Mouse (Mus musculus) cerebellum, postnatal 25 days (tissue): Measurements from ENCODE around the gene Mt1.
"Not testable (repeated sequence)": the region's sequence is repeated elsewhere in the genome, so short reads cannot be mapped to it uniquely, and the experiment has no call there.

Source experiments
- DNase-seq, 2 experiments: peaks; one replicate each; pipeline ENCODE4 v3.0.0; 2021; ENCODE audit warnings: mixed read lengths in 2 of 2

Gene Mt1

DNA sequence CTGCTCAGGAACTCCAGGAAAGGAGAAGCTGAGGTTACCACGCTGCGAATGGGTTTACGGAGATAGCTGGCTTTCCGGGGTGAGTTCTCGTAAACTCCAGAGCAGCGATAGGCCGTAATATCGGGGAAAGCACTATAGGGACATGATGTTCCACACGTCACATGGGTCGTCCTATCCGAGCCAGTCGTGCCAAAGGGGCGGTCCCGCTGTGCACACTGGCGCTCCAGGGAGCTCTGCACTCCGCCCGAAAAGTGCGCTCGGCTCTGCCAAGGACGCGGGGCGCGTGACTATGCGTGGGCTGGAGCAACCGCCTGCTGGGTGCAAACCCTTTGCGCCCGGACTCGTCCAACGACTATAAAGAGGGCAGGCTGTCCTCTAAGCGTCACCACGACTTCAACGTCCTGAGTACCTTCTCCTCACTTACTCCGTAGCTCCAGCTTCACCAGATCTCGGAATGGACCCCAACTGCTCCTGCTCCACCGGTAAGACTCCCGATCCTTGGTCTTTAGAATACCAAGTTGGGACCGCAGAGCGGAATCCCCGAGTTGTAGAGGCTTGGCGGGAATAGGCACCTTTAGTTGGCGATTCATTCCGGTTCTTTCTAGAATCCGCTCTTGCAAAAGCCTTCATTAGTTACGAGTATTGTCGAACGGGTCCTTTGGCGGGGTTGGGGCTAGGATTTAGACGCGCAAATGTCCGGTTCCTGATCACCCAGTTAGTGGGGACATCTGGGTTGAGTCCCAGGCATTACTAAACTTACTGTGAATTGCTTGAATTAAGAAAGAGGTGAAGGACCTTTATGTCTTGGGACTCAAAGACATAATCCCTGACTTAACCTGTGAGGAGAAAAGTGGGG lies at the start of gene Mt1:
Gene Mt1 (plus strand): TSS at position 226 of the 856 bp plus-strand sequence.
- peak; percentile 83 to 87 for DNase-seq

DNA sequence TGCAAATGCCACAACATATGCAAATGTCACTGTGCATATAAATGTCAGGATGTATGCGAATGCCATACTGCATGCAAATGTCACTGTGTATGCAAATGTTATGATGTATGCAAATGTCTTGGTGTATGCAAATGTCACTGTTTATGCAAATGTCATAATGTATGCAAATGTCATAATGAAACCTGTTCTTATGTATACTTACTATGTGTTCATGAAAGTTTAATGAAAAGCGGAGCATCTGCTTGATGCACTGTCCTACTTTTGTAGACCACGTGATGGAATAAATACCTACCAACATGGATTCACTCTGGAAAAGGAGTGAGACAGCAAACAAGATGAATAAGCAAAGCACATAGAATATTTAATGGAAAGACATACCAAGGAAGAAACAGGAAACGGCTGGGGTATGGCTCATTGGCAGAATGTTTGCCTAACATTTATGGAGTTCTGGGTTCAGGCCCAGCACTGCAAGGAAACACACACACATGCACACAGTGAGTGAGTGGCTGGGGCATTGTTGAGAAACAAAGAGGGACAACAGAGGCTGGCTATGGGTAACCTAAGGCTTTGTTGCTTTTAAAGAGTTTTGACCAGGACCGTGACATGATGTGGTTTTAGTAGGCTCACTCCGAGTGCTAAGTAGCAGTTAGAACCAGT lies 49.6 kb upstream of the Mt1 start:
- DNase-seq = no peak

DNA sequence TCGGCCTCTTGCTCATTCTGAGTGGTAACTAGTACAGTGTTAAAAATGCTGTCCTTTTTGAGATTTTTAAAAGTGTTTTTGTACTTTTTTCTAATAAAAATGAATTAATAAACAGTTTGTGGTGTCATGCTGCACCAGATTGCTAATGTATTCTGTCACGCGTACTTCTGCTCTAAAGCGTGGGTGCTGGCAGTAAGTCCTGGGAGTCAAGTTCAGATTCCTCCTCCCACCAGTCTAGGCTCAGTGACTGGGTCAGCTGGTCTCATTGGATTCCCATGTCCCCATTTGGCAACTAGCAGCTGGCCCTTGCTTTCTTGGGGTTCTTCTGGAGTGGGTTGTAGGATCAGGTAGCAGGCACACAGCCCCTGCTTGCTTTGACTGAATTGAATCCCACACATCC lies 48.8 kb upstream of the Mt1 start:
- no peak for DNase-seq

DNA sequence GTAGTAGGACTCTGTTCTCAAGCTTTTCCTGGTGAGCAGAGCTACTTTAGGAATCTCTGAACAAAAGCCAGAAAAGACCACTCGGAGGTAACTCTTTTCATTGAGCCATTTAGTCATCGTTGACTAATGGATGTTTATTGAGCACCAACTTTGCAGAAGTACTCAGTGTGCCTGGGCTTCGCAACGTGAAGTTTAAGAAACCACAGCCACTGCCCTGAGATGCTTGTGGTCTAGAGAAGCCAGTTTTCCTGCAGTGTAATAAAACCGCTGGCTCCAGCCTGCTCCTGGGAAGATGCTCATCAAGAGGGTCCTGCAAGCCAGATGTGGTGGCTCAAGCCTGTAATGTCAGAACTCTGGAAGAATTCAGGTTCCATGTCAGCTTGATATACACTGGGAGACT lies 46.8 kb upstream of the Mt1 start:
- DNase-seq = no peak

DNA sequence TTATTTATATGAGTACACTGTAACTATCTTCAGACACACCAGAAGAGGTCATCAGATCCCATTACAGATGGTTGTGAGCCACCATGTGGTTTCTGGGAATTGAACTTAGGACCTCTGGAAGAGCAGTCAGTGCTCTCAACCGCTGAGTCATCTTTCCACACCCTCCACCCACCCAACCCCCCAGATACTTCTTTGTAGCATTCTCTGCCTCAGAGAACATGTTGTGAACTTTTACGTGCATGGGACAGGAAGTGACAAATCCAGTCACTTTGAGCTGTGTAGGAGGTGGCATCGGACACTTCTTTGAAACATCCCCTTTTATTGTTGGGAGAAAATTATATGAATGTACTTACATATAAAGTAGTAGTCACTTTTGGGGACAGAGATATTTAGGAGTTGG lies 44.3 kb upstream of the Mt1 start:
- DNase-seq = not testable (repeated sequence)

DNA sequence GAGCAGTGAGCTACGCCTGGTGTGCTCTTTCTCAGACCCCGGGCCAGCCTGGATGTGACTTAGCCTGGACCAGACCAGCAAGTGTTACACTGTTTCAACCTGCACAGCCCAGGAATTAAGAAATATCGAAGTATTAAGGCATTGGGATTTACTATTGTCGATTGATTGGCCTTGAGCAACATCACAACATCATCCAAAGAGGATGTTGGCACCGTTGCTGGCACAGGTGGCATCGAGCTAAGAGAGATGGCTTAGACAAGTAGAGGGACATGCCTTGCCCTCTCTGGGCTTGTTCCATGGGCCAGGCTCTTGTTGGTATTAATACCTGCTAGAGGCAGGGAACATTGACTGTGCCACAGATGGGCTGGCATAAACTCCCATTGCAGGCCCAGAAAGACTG lies 43.3 kb upstream of the Mt1 start:
- DNase-seq = no peak

DNA sequence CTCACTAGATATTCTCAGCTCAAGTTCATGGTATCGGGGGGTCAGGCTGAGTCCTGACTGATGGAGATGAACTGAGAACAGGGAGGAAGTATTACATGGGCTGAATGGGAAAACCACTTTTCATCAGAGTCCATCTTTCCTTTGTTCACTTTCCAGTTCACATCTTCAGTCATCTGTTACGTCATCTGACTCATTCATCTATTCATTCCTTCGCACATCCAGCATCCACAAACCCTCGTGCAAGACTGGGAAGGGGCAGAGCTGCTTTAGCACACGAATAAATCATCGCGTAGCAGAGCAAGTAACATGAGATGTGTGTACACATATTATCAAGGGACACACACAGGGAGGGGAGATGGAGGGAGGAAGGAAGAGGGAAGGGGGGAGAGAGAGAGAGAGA lies 42.7 kb upstream of the Mt1 start:
- no peak for DNase-seq

DNA sequence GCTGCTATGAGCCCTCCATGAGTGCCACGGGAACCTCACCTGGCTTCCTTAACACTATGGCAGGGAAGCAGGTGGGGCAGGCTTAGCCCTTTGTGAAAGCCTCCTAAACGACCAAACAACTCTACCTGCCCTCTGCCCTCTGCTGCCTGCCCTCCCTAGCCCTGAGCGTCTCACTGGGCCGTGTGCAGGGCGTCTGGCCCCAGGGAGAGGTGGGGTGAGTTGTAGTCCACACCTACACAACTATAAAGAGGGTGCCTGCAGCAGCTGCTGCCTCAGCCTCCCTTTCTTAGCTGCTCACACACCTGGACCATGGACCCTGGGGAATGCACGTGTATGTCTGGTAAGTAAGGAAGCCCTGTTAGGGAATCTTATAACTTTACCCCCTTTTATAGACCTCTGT lies 41.9 kb upstream of the Mt1 start, which contains the start of gene Mt4:
Gene Mt4 (plus strand): TSS at position 265 of the 400 bp plus-strand sequence.
- DNase-seq = no peak

DNA sequence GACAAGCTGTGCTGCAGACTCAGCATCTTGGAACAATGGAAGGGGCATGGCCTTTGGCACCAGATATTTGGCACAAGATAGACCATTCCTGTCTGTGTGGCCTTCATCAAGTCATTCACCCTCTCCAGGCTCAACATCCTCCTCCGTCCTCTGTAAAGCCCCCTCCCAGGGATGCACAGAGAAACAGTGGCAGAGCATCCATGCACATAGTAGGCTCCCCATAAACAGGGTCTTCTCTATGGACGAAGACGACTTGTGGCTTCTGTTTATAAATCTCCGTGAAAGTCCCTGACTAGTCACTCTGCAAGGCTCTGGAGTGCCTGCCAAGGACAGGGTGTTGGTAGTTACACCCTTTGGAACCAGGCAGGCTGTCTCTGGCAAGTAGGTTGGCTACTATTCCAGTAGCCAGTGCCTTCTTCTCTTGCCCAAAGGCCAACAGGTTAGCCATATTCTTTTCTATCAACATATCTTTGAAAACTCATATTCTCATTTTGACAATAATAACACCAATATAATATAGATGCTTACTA lies 38.6 kb upstream of the Mt1 start:
- no peak for DNase-seq

DNA sequence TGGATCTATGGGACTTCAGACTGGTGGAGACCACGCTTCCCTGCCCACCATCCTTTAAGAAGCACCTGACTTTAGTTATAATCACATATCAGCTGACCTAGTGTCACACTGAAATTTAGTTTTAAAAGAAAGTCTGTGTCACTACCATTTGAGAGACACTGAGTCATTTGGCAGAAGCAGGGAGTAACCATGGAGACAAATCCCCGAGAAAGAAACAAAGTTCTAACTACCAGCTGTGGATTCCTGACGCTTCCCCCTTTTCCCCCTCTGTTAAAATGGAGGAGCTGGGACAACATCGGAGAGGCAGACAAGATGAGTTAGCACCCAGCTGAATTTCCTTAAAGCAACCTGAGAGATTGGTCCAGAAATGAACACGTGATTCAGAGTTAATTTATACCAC lies 30.6 kb upstream of the Mt1 start:
- DNase-seq = no peak

DNA sequence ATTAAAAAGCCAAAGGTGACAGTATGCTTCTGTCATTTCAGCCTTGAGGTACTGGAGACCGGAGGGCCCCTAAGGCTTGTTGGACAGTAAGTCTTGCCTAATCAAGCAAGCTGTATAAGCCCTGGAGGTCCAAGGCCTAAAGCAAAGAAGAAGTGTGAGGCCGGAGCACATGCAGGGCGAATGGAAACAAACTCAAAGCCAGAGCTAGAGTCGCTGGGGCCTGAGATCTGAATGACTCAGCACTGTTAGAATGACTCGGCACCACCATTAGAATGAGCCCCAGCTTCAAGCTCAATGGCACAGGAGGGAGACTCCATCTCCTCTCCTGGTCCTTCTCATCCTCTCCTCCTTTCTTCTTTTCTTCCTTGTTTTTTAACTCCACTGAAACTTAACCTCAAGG lies 28.0 kb upstream of the Mt1 start:
- no peak for DNase-seq

DNA sequence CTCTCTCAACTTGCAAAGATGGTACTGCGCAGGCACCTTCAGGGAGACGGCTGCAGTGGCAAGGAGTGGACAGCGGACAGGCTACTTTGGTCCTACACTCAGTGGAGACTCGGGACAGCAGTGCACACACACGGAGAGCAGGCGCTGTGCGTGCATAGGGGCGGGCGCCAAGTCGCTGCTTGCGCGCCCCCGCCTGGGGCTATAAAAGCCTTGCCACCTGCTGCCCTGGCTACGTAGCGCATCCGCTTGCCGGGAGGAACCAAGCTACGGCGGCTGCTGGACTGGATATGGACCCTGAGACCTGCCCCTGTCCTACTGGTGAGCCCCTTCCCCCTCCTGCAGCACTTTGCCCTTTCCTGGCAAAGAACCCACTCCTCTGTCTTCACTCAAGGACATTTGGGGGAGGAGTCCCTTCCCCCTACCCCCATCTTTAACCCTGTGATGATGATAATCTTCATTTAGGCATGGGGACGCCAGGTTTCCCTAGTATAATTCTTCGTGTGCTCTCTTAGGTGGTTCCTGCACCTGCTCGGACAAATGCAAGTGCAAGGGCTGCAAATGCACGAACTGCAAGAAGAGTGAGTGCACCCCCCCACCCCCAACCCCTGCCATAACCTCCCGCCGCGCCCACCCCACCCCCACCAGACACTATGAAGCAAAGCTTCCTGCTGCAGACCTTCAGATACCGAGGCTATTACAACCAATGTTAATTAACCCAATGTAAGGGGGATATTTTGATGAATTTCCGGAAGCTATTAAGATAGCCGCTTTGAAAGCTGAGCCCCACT lies 26.2 kb upstream of the Mt1 start, which contains the start of gene Mt3:
Gene Mt3 (plus strand): TSS at position 95 of the 788 bp plus-strand sequence.
- DNase-seq = peak; percentile 92 to 94

DNA sequence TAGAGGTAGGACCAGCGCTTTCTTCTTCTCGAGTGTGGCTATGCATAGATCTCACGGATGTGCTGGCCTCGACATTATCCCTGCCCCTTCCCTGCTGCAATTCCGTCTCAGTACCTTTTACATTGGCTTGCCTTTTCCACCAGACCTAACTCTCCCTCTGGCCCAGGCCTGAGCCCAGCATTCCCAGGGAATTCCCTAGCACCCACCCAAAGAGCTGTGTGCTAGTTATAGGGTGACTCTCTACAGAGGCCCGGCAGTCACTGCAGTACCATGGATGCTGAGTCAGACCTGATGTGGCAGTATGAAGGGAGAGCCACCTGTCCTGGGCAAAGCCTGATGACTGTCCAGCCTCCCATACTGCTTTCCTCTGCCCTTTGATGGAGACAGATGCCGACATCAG lies 25.4 kb upstream of the Mt1 start:
- peak; percentile 56 to 65 for DNase-seq

DNA sequence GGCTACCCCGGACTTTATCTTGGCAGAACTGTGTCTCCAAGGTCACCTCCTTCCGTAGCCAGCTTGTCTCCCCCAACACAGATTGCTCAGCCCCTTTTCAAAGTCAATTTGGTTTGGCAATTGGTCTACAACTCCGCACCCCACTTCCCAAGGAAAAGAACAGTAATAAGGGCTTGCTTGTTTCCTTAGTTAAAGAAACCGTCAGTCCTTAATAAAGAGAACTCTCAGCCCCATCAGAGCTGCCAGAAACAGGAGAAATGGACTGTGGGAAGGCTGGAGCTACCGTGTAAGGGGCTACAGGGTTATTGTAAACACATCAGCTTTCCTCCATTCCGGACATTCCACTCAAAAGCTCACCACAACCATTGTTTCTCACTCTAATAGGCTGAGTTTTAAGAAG lies 24.3 kb upstream of the Mt1 start:
- no peak for DNase-seq

DNA sequence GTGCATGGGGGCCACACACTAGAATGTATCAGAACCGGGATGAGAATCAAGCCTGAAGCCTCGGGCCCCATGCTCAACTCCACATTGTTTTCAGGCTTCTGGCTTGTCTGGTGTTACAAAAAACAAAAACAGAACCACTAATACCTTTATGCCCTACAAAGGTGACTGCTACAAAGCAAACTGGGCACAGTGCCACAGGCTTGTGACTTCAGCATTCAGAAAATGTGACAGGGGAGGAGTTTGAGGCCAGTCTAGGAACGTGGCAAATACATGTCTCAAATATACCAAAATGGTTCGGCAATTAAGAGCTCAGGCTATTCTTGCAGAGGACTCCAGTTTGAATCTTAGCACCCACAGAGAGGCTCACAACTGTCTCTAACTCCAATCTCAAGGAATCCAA lies 22.8 kb upstream of the Mt1 start:
- no peak for DNase-seq

DNA sequence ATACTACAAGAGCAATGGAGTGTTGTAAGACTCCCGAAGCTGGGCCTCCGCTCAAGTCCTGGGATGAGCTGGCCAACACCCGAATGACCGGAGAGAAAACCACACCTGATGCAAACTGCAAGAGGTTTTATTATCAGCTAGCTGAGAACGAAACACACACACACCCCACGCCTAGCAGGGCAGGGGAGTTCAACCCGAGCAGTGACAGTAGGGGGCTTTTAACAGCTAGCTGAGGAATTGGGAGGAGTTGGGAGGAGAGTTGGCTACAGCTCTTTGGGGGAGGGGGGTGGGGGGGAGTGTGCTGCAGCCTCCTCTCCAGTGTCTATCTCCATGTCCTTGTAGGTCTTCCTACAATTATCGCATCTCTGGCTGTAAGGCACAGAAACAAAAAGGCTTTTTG lies 13.1 kb upstream of the Mt1 start:
- DNase-seq = not testable (repeated sequence)

DNA sequence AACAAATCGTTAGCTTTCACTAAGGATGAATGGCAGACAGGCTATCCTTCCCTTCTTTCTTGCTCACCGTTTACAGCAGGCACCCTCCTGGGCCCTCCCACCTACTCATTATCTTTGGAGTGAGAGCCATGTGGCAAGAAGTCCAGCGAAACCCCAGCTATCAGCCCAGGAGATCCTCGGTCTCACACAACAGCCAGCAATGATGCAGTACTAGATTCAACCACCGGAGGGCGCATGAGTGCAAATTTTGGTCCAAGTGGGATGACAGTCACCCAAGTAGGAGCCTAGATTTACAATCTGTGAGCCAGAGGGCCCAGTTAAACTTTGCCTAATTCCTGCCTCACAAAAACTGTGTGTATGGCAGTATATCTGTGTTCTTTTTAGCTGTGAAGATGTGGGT lies 11.6 kb upstream of the Mt1 start:
- DNase-seq = peak; percentile 95

DNA sequence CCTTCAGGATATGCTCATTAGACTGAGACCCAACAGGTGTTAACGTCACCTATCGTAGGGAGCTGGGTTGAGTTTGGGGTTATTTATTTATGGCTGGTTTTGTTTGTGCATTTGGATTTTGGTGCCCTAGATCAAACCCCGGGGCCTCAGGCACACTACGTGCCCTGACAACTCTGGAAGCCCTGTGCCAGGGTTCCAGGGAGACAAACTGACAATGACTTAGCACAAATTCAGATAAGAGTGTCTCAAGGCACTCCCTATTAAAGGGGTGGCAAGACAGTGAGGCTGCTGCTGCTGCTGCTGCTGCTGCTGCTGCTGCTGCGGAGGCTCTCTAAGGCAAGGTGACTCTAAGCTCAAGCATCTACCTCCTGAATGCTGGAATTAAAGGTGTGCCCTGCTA lies 9.3 kb upstream of the Mt1 start:
- DNase-seq = no peak

DNA sequence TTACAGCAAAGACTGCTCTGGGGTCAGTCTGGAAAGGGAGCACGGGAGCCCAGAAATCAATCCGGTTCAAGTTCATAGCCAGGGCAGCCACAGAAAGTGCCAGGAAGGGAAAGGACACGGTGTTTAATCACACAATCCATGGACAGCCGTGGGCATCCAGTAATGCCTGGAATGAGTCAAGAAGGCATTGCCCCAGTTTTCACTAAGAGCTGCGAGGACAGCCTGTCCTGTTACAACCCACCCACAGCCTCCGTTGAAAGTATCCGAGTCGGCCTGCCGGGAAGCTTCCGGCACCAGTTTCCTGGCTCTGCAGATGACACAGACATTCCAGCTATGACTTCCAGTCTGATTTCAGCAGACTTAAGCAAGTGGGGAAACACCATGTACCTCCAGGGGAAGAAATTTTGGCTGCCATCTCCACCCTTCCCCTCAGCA lies 7.5 kb upstream of the Mt1 start:
- no peak for DNase-seq

DNA sequence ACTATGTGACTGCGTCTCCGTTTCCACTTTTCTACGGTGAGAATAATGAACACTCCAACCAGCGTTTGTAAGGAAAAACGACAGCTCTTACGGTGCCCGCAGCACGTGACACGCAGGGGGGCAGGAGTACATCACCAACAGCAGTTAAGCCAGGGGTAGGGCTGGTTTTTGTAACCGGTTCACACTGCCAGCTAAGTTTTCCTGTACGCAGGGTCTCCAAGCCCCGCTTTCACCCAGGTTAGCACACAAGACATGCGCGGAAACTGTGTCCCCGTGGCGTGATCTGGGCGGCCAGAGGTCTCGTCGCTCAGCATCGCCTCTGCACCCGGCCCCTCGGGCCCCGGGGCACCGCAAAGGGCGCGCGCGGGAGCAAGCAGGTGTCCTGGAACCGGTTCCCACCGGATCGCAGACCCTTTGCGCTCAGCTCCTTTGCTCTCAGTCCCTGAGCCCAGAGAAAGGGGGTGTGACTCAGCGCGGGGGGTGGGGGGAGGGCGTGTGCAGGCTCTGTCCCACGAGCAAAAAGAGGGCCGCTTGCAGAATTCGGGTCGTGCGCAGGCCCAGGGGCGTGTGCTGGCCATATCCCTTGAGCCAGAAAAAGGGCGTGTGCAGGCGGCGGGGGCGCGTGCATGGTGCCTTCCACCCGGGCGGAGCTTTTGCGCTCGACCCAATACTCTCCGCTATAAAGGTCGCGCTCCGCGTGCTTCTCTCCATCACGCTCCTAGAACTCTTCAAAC lies 6.6 kb upstream of the Mt1 start, which contains the start of gene Mt2:
Gene Mt2 (plus strand): TSS at position 590 of the 734 bp plus-strand sequence.
- peak; percentile 56 to 67 for DNase-seq

DNA sequence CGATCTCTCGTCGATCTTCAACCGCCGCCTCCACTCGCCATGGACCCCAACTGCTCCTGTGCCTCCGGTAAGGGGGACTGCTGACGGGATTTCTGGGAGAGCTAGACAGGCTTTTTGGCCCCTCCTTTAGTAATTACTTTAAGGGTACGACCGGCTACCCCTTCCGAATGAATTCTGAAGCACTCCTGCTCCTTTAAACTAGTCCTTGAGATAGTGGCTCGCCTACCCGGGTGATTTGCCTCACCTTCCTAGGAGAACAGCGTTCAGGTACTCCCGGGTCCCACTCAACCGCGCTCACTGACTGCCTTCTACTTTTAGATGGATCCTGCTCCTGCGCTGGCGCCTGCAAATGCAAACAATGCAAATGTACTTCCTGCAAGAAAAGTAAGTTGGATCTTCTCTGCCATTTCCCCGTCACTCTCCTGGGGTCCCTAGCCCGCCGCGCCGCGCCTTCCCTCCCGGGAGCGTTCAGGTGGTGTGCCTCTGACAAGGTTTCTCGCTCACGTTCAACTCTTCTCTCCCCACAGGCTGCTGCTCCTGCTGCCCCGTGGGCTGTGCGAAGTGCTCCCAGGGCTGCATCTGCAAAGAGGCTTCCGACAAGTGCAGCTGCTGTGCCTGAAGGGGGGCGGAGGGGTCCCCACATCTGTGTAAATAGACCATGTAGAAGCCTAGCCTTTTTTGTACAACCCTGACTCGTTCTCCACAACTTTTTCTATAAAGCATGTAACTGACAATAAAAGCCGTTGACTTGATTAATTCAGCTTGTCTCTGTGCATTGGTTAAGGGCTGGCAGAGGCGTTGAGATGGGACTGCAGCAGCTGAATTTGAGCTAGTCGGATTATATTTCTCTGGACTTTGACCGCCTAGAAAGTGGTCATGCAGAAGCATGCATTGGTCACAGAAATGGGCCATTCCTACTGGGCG lies 5.8 kb upstream of the Mt1 start:
- peak in 1 of 2 experiments; percentile 32 for DNase-seq
